Mouse (Mus musculus): ENCODE results near the gene Aff4. TPM values are rescaled to one million over a fixed set of nuclear protein-coding genes. Genes with fewer than 3 reads are reported as not detected.

Gene Aff4
- polyA plus RNA-seq, 1 experiment: 0.13 TPM

- peaks cover 2% of the 10 kb centered on the region for H3K4me1 ChIP-seq (ENCODE audit: control insufficient read depth)
Measured at GRCm38 (mm10) chr11:53358504-53359155, 8.0 kb downstream of the Aff4 start.

DNA sequence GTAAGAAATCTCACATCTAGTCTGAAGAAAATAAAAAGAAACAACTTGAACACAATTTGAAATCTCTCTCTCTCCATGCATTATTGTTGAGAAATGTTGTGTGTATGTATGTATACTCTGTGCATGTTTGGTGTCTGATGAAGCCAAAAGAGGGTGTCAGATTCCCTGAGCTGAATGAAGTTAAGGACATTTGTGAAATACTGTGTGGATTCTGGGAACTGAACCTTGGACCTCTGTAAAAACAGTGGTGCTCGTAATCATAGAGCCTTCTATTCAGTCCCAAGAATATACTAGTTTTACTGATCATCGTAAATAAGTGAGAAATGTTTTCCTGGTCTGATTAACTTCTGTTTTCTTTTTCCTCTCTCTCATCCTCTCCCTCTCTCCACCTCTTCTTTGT lies 16.4 kb downstream of the Aff4 start:
- Histone ChIP-seq H3K4me1 (ENCODE audit: control insufficient read depth) (no peaks in the 10 kb centered on the region), H3K9me3 (ENCODE audit: control insufficient read depth, low read length) (no peaks in the 10 kb centered on the region), H3K36me3 (ENCODE audit: control insufficient read depth) (peaks cover 10% of the 10 kb centered on the region), H3K27me3 (ENCODE audit: control insufficient read depth) (no peaks in the 10 kb centered on the region), H3K4me3 (replicated peaks) (no peak overlapping the region)
- TF ChIP-seq GATA1 (IDR thresholded peaks at IDR 0.05; ENCODE audit: low read length) (no peak), TAL1 (IDR thresholded peaks at IDR 0.05; ENCODE audit: low read length) (no peak)

More at GRCm38 (mm10) chr11:53358504-53359155, 8.0 kb downstream of the Aff4 start:
- no peak overlapping the region for H3K4me3 ChIP-seq (replicated peaks)
- no peaks in the 10 kb centered on the region for H3K9me3 ChIP-seq (ENCODE audit: control insufficient read depth, low read length)
- TF ChIP-seq TAL1 (IDR thresholded peaks at IDR 0.05; ENCODE audit: low read length): no peak
- TF ChIP-seq GATA1 (IDR thresholded peaks at IDR 0.05; ENCODE audit: low read length): no peak
- no peaks in the 10 kb centered on the region for H3K27me3 ChIP-seq (ENCODE audit: control insufficient read depth)
- peaks cover 5% of the 10 kb centered on the region for H3K36me3 ChIP-seq (ENCODE audit: control insufficient read depth)

DNA sequence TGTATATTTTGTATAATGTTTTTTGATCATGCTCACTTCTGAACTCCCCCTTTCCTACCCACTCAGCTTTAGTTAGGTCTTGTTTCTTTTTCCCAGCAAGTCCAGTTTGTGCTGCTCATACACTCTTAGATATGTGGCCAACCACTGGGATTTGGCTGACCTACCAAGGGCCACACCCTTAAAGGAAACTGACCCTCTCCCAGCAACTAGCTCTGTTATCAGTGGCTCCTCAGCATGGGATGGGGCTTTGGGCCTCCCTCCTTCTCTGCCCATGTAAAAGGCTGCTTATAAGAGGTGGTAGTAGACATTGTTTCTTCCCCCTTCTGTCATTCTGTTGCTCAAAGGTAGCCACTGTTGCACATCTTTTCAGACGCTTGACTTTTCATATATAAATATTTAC lies 28.3 kb downstream of the Aff4 start:
- TF ChIP-seq TAL1 (IDR thresholded peaks at IDR 0.05; ENCODE audit: low read length): no peak
- TF ChIP-seq GATA1 (IDR thresholded peaks at IDR 0.05; ENCODE audit: low read length): no peak
- Histone ChIP-seq H3K36me3 (ENCODE audit: control insufficient read depth) (peaks cover 38% of the 10 kb centered on the region), H3K9me3 (ENCODE audit: control insufficient read depth, low read length) (no peaks in the 10 kb centered on the region), H3K27me3 (ENCODE audit: control insufficient read depth) (no peaks in the 10 kb centered on the region), H3K4me1 (ENCODE audit: control insufficient read depth) (peaks cover 9% of the 10 kb centered on the region), H3K4me3 (replicated peaks) (no peak overlapping the region)

GRCm38 (mm10) chr11:53383758-53384428 lies 33.3 kb downstream of the Aff4 start:
- TF ChIP-seq GATA1 (IDR thresholded peaks at IDR 0.05; ENCODE audit: low read length): no peak
- no peak for TF ChIP-seq TAL1 (IDR thresholded peaks at IDR 0.05; ENCODE audit: low read length)
- no peaks in the 10 kb centered on the region for H3K27me3 ChIP-seq (ENCODE audit: control insufficient read depth)
- no peak overlapping the region for H3K4me3 ChIP-seq (replicated peaks)
- peaks cover 8% of the 10 kb centered on the region for H3K4me1 ChIP-seq (ENCODE audit: control insufficient read depth)
- peaks cover 19% of the 10 kb centered on the region for H3K36me3 ChIP-seq (ENCODE audit: control insufficient read depth)
- H3K9me3 ChIP-seq (ENCODE audit: control insufficient read depth, low read length): no peaks in the 10 kb centered on the region

GRCm38 (mm10) chr11:53393856-53394255 lies 43.2 kb downstream of the Aff4 start:
- H3K36me3 ChIP-seq (ENCODE audit: control insufficient read depth): peaks cover 29% of the 10 kb centered on the region
- H3K27me3 ChIP-seq (ENCODE audit: control insufficient read depth): no peaks in the 10 kb centered on the region
- no peak overlapping the region for H3K4me3 ChIP-seq (replicated peaks)
- TF ChIP-seq TAL1 (IDR thresholded peaks at IDR 0.05; ENCODE audit: low read length) (no peak), GATA1 (IDR thresholded peaks at IDR 0.05; ENCODE audit: low read length) (no peak)
- H3K4me1 ChIP-seq (ENCODE audit: control insufficient read depth): no peaks in the 10 kb centered on the region
- H3K9me3 ChIP-seq (ENCODE audit: control insufficient read depth, low read length): no peaks in the 10 kb centered on the region

- Histone ChIP-seq H3K4me3 (replicated peaks) (no peak overlapping the region), H3K9me3 (ENCODE audit: control insufficient read depth, low read length) (no peaks in the 10 kb centered on the region), H3K36me3 (ENCODE audit: control insufficient read depth) (peaks cover 67% of the 10 kb centered on the region), H3K4me1 (ENCODE audit: control insufficient read depth) (peaks cover 8% of the 10 kb centered on the region), H3K27me3 (ENCODE audit: control insufficient read depth) (no peaks in the 10 kb centered on the region)
- TF ChIP-seq TAL1 (IDR thresholded peaks at IDR 0.05; ENCODE audit: low read length): no peak
Measured at GRCm38 (mm10) chr11:53403638-53404037, 53.0 kb downstream of the Aff4 start.

GRCm38 (mm10) chr11:53411738-53412137 lies 61.1 kb downstream of the Aff4 start:
- H3K9me3 ChIP-seq (ENCODE audit: control insufficient read depth, low read length): no peaks in the 10 kb centered on the region
- H3K36me3 ChIP-seq (ENCODE audit: control insufficient read depth): peaks cover 82% of the 10 kb centered on the region
- no peak overlapping the region for H3K4me3 ChIP-seq (replicated peaks)
- H3K27me3 ChIP-seq (ENCODE audit: control insufficient read depth): no peaks in the 10 kb centered on the region
- no peak for TF ChIP-seq GATA1 (IDR thresholded peaks at IDR 0.05; ENCODE audit: low read length)
- TF ChIP-seq TAL1 (IDR thresholded peaks at IDR 0.05; ENCODE audit: low read length): no peak
- no peaks in the 10 kb centered on the region for H3K4me1 ChIP-seq (ENCODE audit: control insufficient read depth)

DNA sequence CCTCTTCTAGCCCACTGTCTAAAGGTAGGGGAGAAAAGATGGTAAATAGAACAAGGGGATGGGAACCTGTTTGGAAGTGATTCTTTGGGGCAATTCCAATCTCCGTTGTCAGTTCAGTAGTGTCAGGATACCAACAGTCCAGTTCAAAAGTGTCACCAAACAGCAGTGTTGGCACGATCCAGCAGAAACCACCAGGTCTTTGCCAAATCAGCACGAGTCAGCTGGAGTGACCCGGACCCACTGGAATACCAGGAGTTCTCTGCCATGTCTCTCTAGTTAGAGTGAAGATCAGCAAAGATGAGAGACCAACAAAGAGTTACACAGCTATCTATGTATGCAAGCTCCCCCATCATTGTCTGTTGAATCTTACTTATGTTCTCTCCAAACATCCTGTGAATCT lies 63.2 kb downstream of the Aff4 start:
- Histone ChIP-seq H3K36me3 (ENCODE audit: control insufficient read depth) (peaks cover 86% of the 10 kb centered on the region), H3K4me3 (replicated peaks) (no peak overlapping the region), H3K4me1 (ENCODE audit: control insufficient read depth) (no peaks in the 10 kb centered on the region; the same call in 1 of the 2 replicates), H3K9me3 (ENCODE audit: control insufficient read depth, low read length) (no peaks in the 10 kb centered on the region), H3K27me3 (ENCODE audit: control insufficient read depth) (no peaks in the 10 kb centered on the region)
- TF ChIP-seq GATA1 (IDR thresholded peaks at IDR 0.05; ENCODE audit: low read length) (no peak), TAL1 (IDR thresholded peaks at IDR 0.05; ENCODE audit: low read length) (no peak)

DNA sequence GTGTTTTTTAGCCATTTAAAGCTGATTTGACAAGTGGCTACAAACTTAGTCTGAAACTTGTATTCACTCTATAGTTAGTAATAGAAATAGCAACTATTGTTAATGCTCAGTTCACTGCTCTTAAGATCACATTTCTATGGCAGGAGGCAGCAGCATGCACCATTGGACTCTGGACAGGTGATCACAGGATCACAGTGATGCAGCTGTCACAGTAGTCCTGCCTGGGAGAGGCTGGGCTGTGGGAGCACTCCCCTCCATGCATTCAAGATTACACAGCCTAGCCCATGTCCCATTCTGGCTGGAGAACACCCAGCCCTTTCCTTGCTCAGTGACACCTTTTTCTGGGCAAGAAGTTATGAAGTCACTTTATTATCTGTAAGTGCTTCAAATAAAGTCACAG lies 67.4 kb downstream of the Aff4 start:
- no peak overlapping the region for H3K4me3 ChIP-seq (replicated peaks)
- H3K27me3 ChIP-seq (ENCODE audit: control insufficient read depth): no peaks in the 10 kb centered on the region
- no peaks in the 10 kb centered on the region for H3K9me3 ChIP-seq (ENCODE audit: control insufficient read depth, low read length)
- no peaks in the 10 kb centered on the region; the same call in 1 of the 2 replicates for H3K4me1 ChIP-seq (ENCODE audit: control insufficient read depth)
- peaks cover 66% of the 10 kb centered on the region for H3K36me3 ChIP-seq (ENCODE audit: control insufficient read depth)
- TF ChIP-seq TAL1 (IDR thresholded peaks at IDR 0.05; ENCODE audit: low read length) (no peak), GATA1 (IDR thresholded peaks at IDR 0.05; ENCODE audit: low read length) (no peak)

Measured in erythroblast, embryonic 14.5 days (primary cell).